Mouse (Mus musculus) layer of hippocampus, adult 11-12 months (tissue): Measurements from ENCODE around the gene Kl.

Source experiments
- DNase-seq: peaks from one replicate; pipeline ENCODE4 v3.0.0; 2022; ENCODE audit warnings: low spot score

Gene Kl

GRCm38 (mm10) chr5:150962756-150963155 lies 10.3 kb downstream of the Kl start:
- DNase-seq = no peak

- no peak for DNase-seq
Measured at GRCm38 (mm10) chr5:150967925-150968324, 15.5 kb downstream of the Kl start.

GRCm38 (mm10) chr5:150970551-150970950 lies 18.1 kb downstream of the Kl start:
- no peak for DNase-seq

GRCm38 (mm10) chr5:150971126-150971525 lies 18.7 kb downstream of the Kl start:
- no peak for DNase-seq

- DNase-seq = no peak
Measured at GRCm38 (mm10) chr5:150974226-150974625, 21.8 kb downstream of the Kl start.

GRCm38 (mm10) chr5:150977383-150977958 lies 25.1 kb downstream of the Kl start:
- no peak for DNase-seq

GRCm38 (mm10) chr5:150979341-150980136 lies 27.1 kb downstream of the Kl start:
- DNase-seq = no peak

- no peak for DNase-seq
Measured at GRCm38 (mm10) chr5:150982082-150982481, 29.7 kb downstream of the Kl start.

- DNase-seq = no peak
Measured at GRCm38 (mm10) chr5:150994096-150994495, 41.7 kb downstream of the Kl start.

- DNase-seq = no peak
Measured at GRCm38 (mm10) chr5:150996586-150996985, 44.2 kb downstream of the Kl start.

GRCm38 (mm10) chr5:151001111-151001510 lies 48.7 kb downstream of the Kl start:
- DNase-seq = no peak

GRCm38 (mm10) chr5:151002051-151002450 lies 49.6 kb downstream of the Kl start:
- no peak for DNase-seq

- no peak for DNase-seq
Measured at GRCm38 (mm10) chr5:151004216-151004755, 51.9 kb downstream of the Kl start.

GRCm38 (mm10) chr5:151018450-151018849 lies 66.0 kb downstream of the Kl start:
- no peak for DNase-seq

- no peak for DNase-seq
Measured at GRCm38 (mm10) chr5:151018959-151019358, 66.6 kb downstream of the Kl start.

- DNase-seq = no peak
Measured at GRCm38 (mm10) chr5:151020031-151020820, 67.8 kb downstream of the Kl start.

GRCm38 (mm10) chr5:151020831-151021230 lies 68.4 kb downstream of the Kl start:
- DNase-seq = no peak

GRCm38 (mm10) chr5:151022026-151022425 lies 69.6 kb downstream of the Kl start:
- no peak for DNase-seq

GRCm38 (mm10) chr5:151022939-151023338 lies 70.5 kb downstream of the Kl start:
- no peak for DNase-seq

GRCm38 (mm10) chr5:151023461-151023860 lies 71.1 kb downstream of the Kl start:
- no peak for DNase-seq

GRCm38 (mm10) chr5:151024483-151024882 lies 72.1 kb downstream of the Kl start:
- DNase-seq = no peak

- DNase-seq = no peak
Measured at GRCm38 (mm10) chr5:151026069-151026468, 73.7 kb downstream of the Kl start.

GRCm38 (mm10) chr5:151027171-151027570 lies 74.8 kb downstream of the Kl start:
- peak; percentile 46 for DNase-seq
